Mouse (Mus musculus) C2C12 (cell line): Measurements from ENCODE around the gene Flnb.

Experiments
- CTCF ChIP-seq: IDR thresholded peaks from one replicate; pipeline ENCODE4 v1.5.1; 2011; ENCODE audit not compliant: control insufficient read depth, insufficient read depth, insufficient read length
- MYOD1 ChIP-seq: IDR thresholded peaks from one replicate; pipeline ENCODE4 v1.6.1; 2011; ENCODE audit warnings: low read depth; ENCODE audit not compliant: control insufficient read depth, insufficient read length
- USF1 ChIP-seq: IDR thresholded peaks from one replicate; pipeline ENCODE4 v1.6.1; 2011; ENCODE audit warnings: low read depth, mild to moderate bottlenecking, control low read depth, moderate library complexity

DNA sequence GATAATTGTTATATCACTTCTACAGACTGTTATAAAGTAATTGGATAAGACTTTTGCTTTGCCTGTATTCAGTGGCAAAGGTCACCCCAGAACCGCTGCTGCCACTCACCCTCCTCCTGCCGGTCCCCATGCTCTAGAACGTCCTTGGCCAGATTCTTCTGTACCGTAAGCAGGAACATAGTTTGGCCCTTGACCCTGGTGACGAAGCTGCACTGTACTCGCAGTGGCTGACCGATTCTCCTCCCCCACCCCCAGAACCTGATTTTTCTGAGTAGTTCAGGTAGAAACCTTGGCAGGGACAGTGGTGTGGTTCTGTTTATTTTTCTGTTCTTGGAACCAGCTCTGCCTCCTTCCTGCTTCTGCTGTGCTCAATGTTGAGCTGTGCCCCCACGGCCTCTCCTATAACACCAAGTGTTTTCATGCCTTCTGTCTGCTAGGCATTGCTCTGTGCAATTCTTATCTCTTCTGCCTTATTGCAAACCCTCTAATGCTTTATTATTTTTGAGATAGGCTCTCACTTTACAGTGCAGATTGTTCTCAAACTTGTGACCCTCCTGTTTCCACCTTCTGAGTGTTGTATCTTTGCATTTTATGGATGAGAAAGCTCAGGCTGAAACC, 7.0 kb downstream of the Flnb start:
- TF ChIP-seq CTCF = no peak
- no peak for TF ChIP-seq MYOD1
- no peak for TF ChIP-seq USF1
